ENCODE assay signal across 39 mouse cellular contexts in the genomic region with DNA sequence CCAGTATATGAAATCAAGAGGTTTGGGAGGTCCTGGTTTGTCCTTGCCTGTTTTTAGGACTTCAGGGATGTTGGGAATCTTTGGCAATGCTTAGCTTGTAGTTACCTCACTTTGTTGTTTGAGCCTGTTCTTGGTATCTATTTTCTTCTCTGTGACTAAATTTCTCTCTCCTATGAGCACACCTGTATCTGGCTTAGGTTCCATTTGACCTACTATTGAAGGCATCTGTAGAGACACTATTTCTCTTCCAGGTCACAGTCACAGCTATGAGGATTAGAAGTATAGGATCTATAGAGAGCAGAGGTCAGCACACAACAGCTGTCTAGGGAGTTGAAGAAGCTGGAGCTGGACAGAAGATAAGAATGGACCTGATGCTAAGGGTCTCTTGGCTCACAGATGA. TPM values are rescaled to one million over a fixed set of nuclear protein-coding genes. Genes with fewer than 3 reads are reported as not detected.
"Had no signal": no experiment of that assay in that cellular context is flagged by ENCODE, and none has a peak within 500 bp of the region (broad histone marks: within the 10 kb centered on the region; RNA-seq: fewer than 3 reads in every experiment).

Gene A1bg, minus strand, starts transcription at position 101 of the 400 bp plus-strand sequence.

- DNase-seq: cerebellum, adult 8-10 months; cerebellum, adult 9-10 months; cerebellum, adult 9-11 months; cerebellum, postnatal 10 days; cerebellum, postnatal 14 days; cerebellum, postnatal 25 days; cerebellum, postnatal 36 days; embryo, embryonic 11 days; forebrain, postnatal 0 days; gastrocnemius, adult 2 months; gastrocnemius, postnatal 10 days; gastrocnemius, postnatal 14 days; gastrocnemius, postnatal 25 days; gastrocnemius, postnatal 36 days; heart, adult 11 months; heart, adult 18-20 months; heart, adult 2 months had no signal

- H3K36me3 ChIP-seq: embryonic facial prominence, embryonic 10.5 days; embryonic facial prominence, embryonic 12.5 days; embryonic facial prominence, embryonic 13.5 days; embryonic facial prominence, embryonic 15.5 days; forebrain, embryonic 10.5 days; forebrain, embryonic 12.5 days; forebrain, embryonic 15.5 days had no signal

- H3K4me3 ChIP-seq: embryonic facial prominence, embryonic 10.5 days; embryonic facial prominence, embryonic 12.5 days; embryonic facial prominence, embryonic 13.5 days; embryonic facial prominence, embryonic 15.5 days; erythroblast, embryonic 14.5 days; forebrain, embryonic 10.5 days; forebrain, embryonic 12.5 days; forebrain, embryonic 13.5 days; forebrain, embryonic 15.5 days; gastrocnemius, adult 2 months; heart, adult 2 months had no signal

- H3K9me3 ChIP-seq: embryonic facial prominence, embryonic 10.5 days; embryonic facial prominence, embryonic 12.5 days; embryonic facial prominence, embryonic 13.5 days; embryonic facial prominence, embryonic 15.5 days; forebrain, embryonic 10.5 days; forebrain, embryonic 12.5 days; forebrain, embryonic 13.5 days; forebrain, embryonic 15.5 days had no signal

- H3K27ac ChIP-seq: embryonic facial prominence, embryonic 10.5 days; embryonic facial prominence, embryonic 12.5 days; embryonic facial prominence, embryonic 13.5 days; embryonic facial prominence, embryonic 15.5 days; forebrain, embryonic 10.5 days; forebrain, embryonic 12.5 days; forebrain, embryonic 13.5 days; forebrain, embryonic 15.5 days; gastrocnemius, adult 2 months; heart, adult 2 months had no signal

- H3K27me3 ChIP-seq: embryonic facial prominence, embryonic 12.5 days; embryonic facial prominence, embryonic 13.5 days; embryonic facial prominence, embryonic 15.5 days; forebrain, embryonic 12.5 days; forebrain, embryonic 13.5 days; forebrain, embryonic 15.5 days had no signal

- H3K9ac ChIP-seq: embryonic facial prominence, embryonic 12.5 days; embryonic facial prominence, embryonic 13.5 days; embryonic facial prominence, embryonic 15.5 days; forebrain, embryonic 12.5 days; forebrain, embryonic 13.5 days; forebrain, embryonic 15.5 days; forebrain, postnatal 0 days had no signal

- H3K4me1 ChIP-seq: embryonic facial prominence, embryonic 10.5 days; embryonic facial prominence, embryonic 12.5 days; embryonic facial prominence, embryonic 13.5 days; embryonic facial prominence, embryonic 15.5 days; forebrain, embryonic 10.5 days; forebrain, embryonic 12.5 days; forebrain, embryonic 13.5 days; forebrain, embryonic 15.5 days had no signal

- ATAC-seq: forebrain, embryonic 13.5 days; forebrain, embryonic 14.5 days; forebrain, embryonic 15.5 days; forebrain, embryonic 16.5 days; forebrain, postnatal 0 days had no signal

- H3K4me2 ChIP-seq: embryonic facial prominence, embryonic 12.5 days; embryonic facial prominence, embryonic 13.5 days; embryonic facial prominence, embryonic 15.5 days; forebrain, embryonic 12.5 days; forebrain, embryonic 13.5 days; forebrain, embryonic 15.5 days had no signal

RNA-seq across cellular contexts. Expression of gene A1bg, which starts in this region (rescaled TPM):
- total RNA-seq: common myeloid progenitor, adult 5-6 weeks; forebrain, postnatal 0 days; gastrocnemius, adult 18-20 months; gastrocnemius, adult 2 months; gastrocnemius, adult 8-10 months; gastrocnemius, postnatal 10 days; gastrocnemius, postnatal 14 days; gastrocnemius, postnatal 25 days; gastrocnemius, postnatal 36 days; gastrocnemius, postnatal 4 days; granulocyte monocyte progenitor cell, adult 5-6 weeks; heart, adult 18-20 months; heart, adult 2 months; heart, adult 8-10 months had no signal
- polyA plus RNA-seq: cortical plate, adult 2 months; embryonic facial prominence, embryonic 10.5 days; embryonic facial prominence, embryonic 11.5 days; embryonic facial prominence, embryonic 12.5 days; embryonic facial prominence, embryonic 13.5 days; embryonic facial prominence, embryonic 14.5 days; embryonic facial prominence, embryonic 15.5 days; erythroblast, embryonic 14.5 days; forebrain, embryonic 10.5 days; forebrain, embryonic 11.5 days; forebrain, embryonic 12.5 days; forebrain, embryonic 13.5 days; forebrain, embryonic 14.5 days; forebrain, embryonic 15.5 days; forebrain, embryonic 16.5 days; forebrain, postnatal 0 days; frontal cortex, adult 2 months; heart, adult 2 months had no signal
